Mouse (Mus musculus): ENCODE data around the gene Map2k7.

DNA sequence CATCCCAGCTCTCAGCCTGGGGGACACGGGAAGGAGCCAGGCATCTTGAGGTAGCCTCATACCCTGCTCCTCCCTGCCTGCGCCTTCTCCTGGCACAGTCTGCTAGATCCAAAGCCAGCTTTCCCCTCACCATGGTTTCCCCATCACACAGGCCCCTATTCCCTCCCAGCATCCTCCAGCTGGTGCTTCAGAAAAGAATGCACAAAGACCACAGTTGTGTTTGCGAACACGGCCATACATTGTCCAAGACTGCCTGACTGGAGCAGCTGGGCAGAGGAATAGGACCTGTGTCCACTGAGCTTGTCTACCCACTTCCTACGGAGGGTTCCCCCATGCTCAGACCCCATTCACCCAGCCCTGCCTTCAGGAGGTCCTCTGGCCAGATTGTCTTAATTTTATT is 46.2 kb upstream of the Map2k7 start:
- no peak for TF ChIP-seq POLR2A (IDR thresholded peaks at IDR 0.05; ENCODE audit: insufficient read length, low read depth)
- no peak for TF ChIP-seq USF1 (IDR thresholded peaks at IDR 0.05; ENCODE audit: low read depth)
- no peak for TF ChIP-seq CEBPB (IDR thresholded peaks at IDR 0.05; ENCODE audit: insufficient read depth, poor library complexity, severe bottlenecking)
- TF ChIP-seq TCF12 (IDR thresholded peaks at IDR 0.05; ENCODE audit: insufficient read depth, poor library complexity, severe bottlenecking) = no peak
- TF ChIP-seq MAX (IDR thresholded peaks at IDR 0.05; ENCODE audit: low read depth) = no peak
- TF ChIP-seq MYOG (IDR thresholded peaks at IDR 0.05; ENCODE audit: control insufficient read depth in 1 of 3, insufficient read depth in 1 of 3, insufficient read length in 2 of 3, low read depth in 2 of 3) = no peak
- TF ChIP-seq MYOD1 (IDR thresholded peaks at IDR 0.05; ENCODE audit: control insufficient read depth in 1 of 3, insufficient read length in 2 of 3, low read depth in 2 of 3) = no peak
- TF ChIP-seq E2F4 (IDR thresholded peaks at IDR 0.05; ENCODE audit: insufficient read depth) = no peak
- TF ChIP-seq POLR2AphosphoS2 (IDR thresholded peaks at IDR 0.05; ENCODE audit: insufficient read length, low read depth) = no peak
- TF ChIP-seq SRF (IDR thresholded peaks at IDR 0.05; ENCODE audit: control insufficient read depth, insufficient read length, low read depth) = no peak
